Mouse (Mus musculus): ENCODE measurements around the gene Ggps1.

- TF ChIP-seq CTCF (IDR thresholded peaks at IDR 0.05) (no peak), EP300 (IDR thresholded peaks at IDR 0.05) (no peak)
These were observed 18.8 kb downstream of the Ggps1 start for GRCm38 (mm10) chr13:14044521-14044920.
